Mouse (Mus musculus) adipocyte (in vitro differentiated cells): Measurements from ENCODE around the gene Dstyk.

Experiments
- DNase-seq: peaks from one replicate; pipeline ENCODE4 v3.0.0-alpha.2; 2016; ENCODE audit warnings: low spot score

Dstyk gene

GRCm38 (mm10) chr1:132512106-132512505 is 94.8 kb downstream of the Dstyk start:
- no peak for DNase-seq

- DNase-seq, result no peak
These were observed 98.0 kb downstream of the Dstyk start for GRCm38 (mm10) chr1:132515339-132515738.
